Mouse (Mus musculus) ES-E14 (cell line): ENCODE data around the gene Cerk. TPM values are rescaled to one million over a fixed set of nuclear protein-coding genes. Genes with fewer than 3 reads are reported as not detected.

Experiments used
- DNase-seq: peaks from one replicate; pipeline ENCODE4 v3.0.0-alpha.2; 2013; ENCODE audit warnings: low read depth, low spot score
- H3K27ac ChIP-seq: 2 replicates; pipeline ENCODE4 v1.5.1; 2012; ENCODE audit warnings: low read depth, mild to moderate bottlenecking, low read length, moderate library complexity, mixed read lengths; ENCODE audit not compliant: poor library complexity, insufficient read depth, severe bottlenecking
- H3K36me3 ChIP-seq: 2 replicates; pipeline ENCODE4 v1.6.1; 2012; ENCODE audit warnings: mild to moderate bottlenecking, low read length, moderate library complexity, mixed read lengths; ENCODE audit not compliant: control insufficient read depth, poor library complexity, insufficient read depth, severe bottlenecking
- H3K4me1 ChIP-seq, 2 experiments: fragments of 150-350 bp in 1 of 2; sonication (generic) in 1 of 2; 2 replicates each; pipeline ENCODE4 v1.6.1; 2012; ENCODE audit warnings: low read length in 2 of 2, mild to moderate bottlenecking in 1 of 2, mixed read lengths in 1 of 2; ENCODE audit not compliant: control insufficient read depth in 2 of 2, insufficient read depth in 2 of 2, poor library complexity in 1 of 2
- H3K4me3 ChIP-seq, 2 experiments: fragments of 150-350 bp in 1 of 2; sonication (generic) in 1 of 2; 2 replicates each; pipeline ENCODE4 v1.5.1; 2012; ENCODE audit warnings: low read length in 2 of 2, low read depth in 1 of 2, mild to moderate bottlenecking in 1 of 2, mixed read lengths in 1 of 2; ENCODE audit not compliant: insufficient read depth in 1 of 2, poor library complexity in 1 of 2, severe bottlenecking in 1 of 2
- H3K9ac ChIP-seq: 2 replicates; pipeline ENCODE4 v1.6.1; 2012; ENCODE audit warnings: low read depth, mild to moderate bottlenecking, low read length, mixed read lengths; ENCODE audit not compliant: poor library complexity, insufficient read depth, severe bottlenecking
- H3K9me3 ChIP-seq: fragments of 150-350 bp; sonication (generic); 2 replicates; pipeline ENCODE4 v1.6.1; 2012; ENCODE audit warnings: low read depth, mild to moderate bottlenecking, low read length; ENCODE audit not compliant: control insufficient read depth, insufficient read depth
- CHD2 ChIP-seq: IDR thresholded peaks from 2 replicates; pipeline ENCODE4 v1.6.1; 2014; ENCODE audit warnings: mild to moderate bottlenecking, low read depth, low read length, inconsistent platforms
- HCFC1 ChIP-seq: IDR thresholded peaks from 2 replicates; pipeline ENCODE4 v1.6.1; 2012; ENCODE audit warnings: low read length, inconsistent platforms, borderline replicate concordance; ENCODE audit not compliant: insufficient read depth
- MAFK ChIP-seq: IDR thresholded peaks from 2 replicates; pipeline ENCODE4 v1.6.1; 2014; ENCODE audit warnings: mild to moderate bottlenecking, low read depth, low read length, inconsistent platforms; ENCODE audit not compliant: insufficient read depth
- ZC3H11A ChIP-seq: IDR thresholded peaks from 2 replicates; pipeline ENCODE4 v1.6.1; 2012; ENCODE audit warnings: low read depth, mild to moderate bottlenecking, inconsistent platforms, low read length, borderline replicate concordance
- ZNF384 ChIP-seq: IDR thresholded peaks from 2 replicates; pipeline ENCODE4 v1.6.1; 2012; ENCODE audit warnings: low read depth, low read length, inconsistent platforms
- in situ Hi-C, 2 experiments: fragments of 600-800 bp; cut with MboI; formaldehyde crosslinking; loops; one replicate each; pipeline ENCODE4 v1.15.1; 2025; ENCODE audit warnings: low sequenced_read_pairs in 2 of 2, inconsistent platforms in 1 of 2; ENCODE audit not compliant: unreplicated experiment in 2 of 2
- total RNA-seq: library from RNA; depleted of rRNA; stranded (reverse); fragments of 300-350 nt; gene quantifications from 2 replicates; pipeline ENCODE4 v1.2.3, GENCODE M21; 2012

The Cerk gene
- total RNA-seq, 1 experiment, result 3.4 TPM

GRCm38 (mm10) chr15:86122261-86122949 is 63.5 kb downstream of the Cerk start:
- in situ Hi-C loops, result loop anchor here in 1 of 2 experiments (5.0 kb wide), 1 partner anchor 70 kb away; no protein-coding TSS in a partner anchor
- Histone ChIP-seq H3K4me3 (no peak overlapping the region), H3K4me1 (peaks cover 0 to 8% of the 10 kb centered on the region in 2 experiments; a peak in 2 of 4 replicates), H3K9ac (no peak overlapping the region), H3K36me3 (peaks cover 6% of the 10 kb centered on the region; the same call in 1 of the 2 replicates), H3K27ac (no peak overlapping the region), H3K9me3 (no peaks in the 10 kb centered on the region)
- DNase-seq, result no peak
- TF ChIP-seq ZNF384 (no peak), ZC3H11A (no peak), MAFK (no peak)

- Histone ChIP-seq H3K36me3 (peaks cover 6% of the 10 kb centered on the region; the same call in 1 of the 2 replicates), H3K9ac (no peak overlapping the region), H3K4me3 (no peak overlapping the region), H3K4me1 (peaks cover 5 to 17% of the 10 kb centered on the region in 2 experiments), H3K27ac (no peak overlapping the region), H3K9me3 (no peaks in the 10 kb centered on the region)
- TF ChIP-seq HCFC1 (no peak), MAFK (no peak), ZNF384 (no peak), ZC3H11A (no peak), CHD2 (no peak)
- in situ Hi-C loops, result no loop called here
- DNase-seq, result no peak
Observed at GRCm38 (mm10) chr15:86119186-86119585, 66.8 kb downstream of the Cerk start.

- peaks cover 7 to 26% of the 10 kb centered on the region in 2 experiments for H3K4me1 ChIP-seq
Observed at GRCm38 (mm10) chr15:86117115-86118100, 68.5 kb downstream of the Cerk start.

GRCm38 (mm10) chr15:86116421-86116820 is 69.5 kb downstream of the Cerk start:
- Histone ChIP-seq H3K9me3 (no peaks in the 10 kb centered on the region), H3K27ac (no peak overlapping the region), H3K36me3 (peaks cover 3% of the 10 kb centered on the region; the same call in 1 of the 2 replicates), H3K9ac (no peak overlapping the region), H3K4me1 (peaks cover 7 to 26% of the 10 kb centered on the region in 2 experiments), H3K4me3 (no peak overlapping the region)
- in situ Hi-C loops, result no loop called here
- no peak for DNase-seq
- no peak for TF ChIP-seq MAFK
- TF ChIP-seq ZC3H11A, result no peak

More at GRCm38 (mm10) chr15:86117115-86118100, 68.5 kb downstream of the Cerk start:
- TF ChIP-seq HCFC1, result no peak
- TF ChIP-seq ZNF384, result peak; percentile 61; the same call in 1 of the 2 replicates
- in situ Hi-C loops, result no loop called here
- H3K9ac ChIP-seq, result no peak overlapping the region
- H3K9me3 ChIP-seq, result no peaks in the 10 kb centered on the region
- H3K4me3 ChIP-seq, result no peak overlapping the region
- H3K27ac ChIP-seq, result no peak overlapping the region
- DNase-seq, result no peak
- peaks cover 3% of the 10 kb centered on the region; the same call in 1 of the 2 replicates for H3K36me3 ChIP-seq
